Mouse (Mus musculus) forebrain, embryonic 16.5 days (tissue): ENCODE measurements at regions not wholly inside any gene's neighbourhood (a gene's known extent, or its start where the extent isn't known, plus 50 kb on each side); places are given as distances from the start of the nearest gene placed in this dataset.

Experiments
- ATAC-seq: fragments of 200-750 bp; cut with Nextera tagmentation; 2 replicates; pipeline ENCODE4 v1.8.0; 2017; ENCODE audit warnings: mild to moderate bottlenecking, moderate library complexity
- H3K27ac ChIP-seq: fragments of 300-500 bp; sonication (generic); 2 replicates; pipeline ENCODE4 v1.5.1; 2014; ENCODE audit warnings: low read length, control low read depth
- H3K27me3 ChIP-seq: fragments of 300-500 bp; sonication (generic); replicated peaks from 2 replicates; pipeline ENCODE4 v1.6.1; 2014; ENCODE audit warnings: low read length; ENCODE audit not compliant: control insufficient read depth, insufficient read depth
- H3K36me3 ChIP-seq: fragments of 300-500 bp; sonication (generic); 2 replicates; pipeline ENCODE4 v1.6.1; 2014; ENCODE audit not compliant: control insufficient read depth, insufficient read depth
- H3K4me1 ChIP-seq: fragments of 300-500 bp; sonication (generic); replicated peaks from 2 replicates; pipeline ENCODE4 v1.6.1; 2014; ENCODE audit warnings: low read length; ENCODE audit not compliant: control insufficient read depth, insufficient read depth
- H3K4me2 ChIP-seq: fragments of 300-500 bp; sonication (generic); 2 replicates; pipeline ENCODE4 v1.6.1; 2014; ENCODE audit warnings: mild to moderate bottlenecking, low read length, control low read depth
- H3K4me3 ChIP-seq: fragments of 300-500 bp; sonication (generic); replicated peaks from 2 replicates; pipeline ENCODE4 v1.5.1; 2014; ENCODE audit warnings: mild to moderate bottlenecking, low read length, control low read depth
- H3K9ac ChIP-seq: fragments of 300-500 bp; sonication (generic); replicated peaks from 2 replicates; pipeline ENCODE4 v1.6.1; 2014; ENCODE audit warnings: low read depth, low read length, control low read depth
- H3K9me3 ChIP-seq: fragments of 300-500 bp; sonication (generic); 2 replicates; pipeline ENCODE4 v1.6.1; 2016; ENCODE audit warnings: low read length; ENCODE audit not compliant: control insufficient read depth
- WGBS: fragments of 180-500 bp; shearing (Covaris S2); extraction: QIAGEN DNeasy Blood & Tissue Kit; methylation state at CpG from one replicate; pipeline ENCODE4 v1.1.7; 2014; 5-methylcytosine and 5-hydroxymethylcytosine counted together

DNA sequence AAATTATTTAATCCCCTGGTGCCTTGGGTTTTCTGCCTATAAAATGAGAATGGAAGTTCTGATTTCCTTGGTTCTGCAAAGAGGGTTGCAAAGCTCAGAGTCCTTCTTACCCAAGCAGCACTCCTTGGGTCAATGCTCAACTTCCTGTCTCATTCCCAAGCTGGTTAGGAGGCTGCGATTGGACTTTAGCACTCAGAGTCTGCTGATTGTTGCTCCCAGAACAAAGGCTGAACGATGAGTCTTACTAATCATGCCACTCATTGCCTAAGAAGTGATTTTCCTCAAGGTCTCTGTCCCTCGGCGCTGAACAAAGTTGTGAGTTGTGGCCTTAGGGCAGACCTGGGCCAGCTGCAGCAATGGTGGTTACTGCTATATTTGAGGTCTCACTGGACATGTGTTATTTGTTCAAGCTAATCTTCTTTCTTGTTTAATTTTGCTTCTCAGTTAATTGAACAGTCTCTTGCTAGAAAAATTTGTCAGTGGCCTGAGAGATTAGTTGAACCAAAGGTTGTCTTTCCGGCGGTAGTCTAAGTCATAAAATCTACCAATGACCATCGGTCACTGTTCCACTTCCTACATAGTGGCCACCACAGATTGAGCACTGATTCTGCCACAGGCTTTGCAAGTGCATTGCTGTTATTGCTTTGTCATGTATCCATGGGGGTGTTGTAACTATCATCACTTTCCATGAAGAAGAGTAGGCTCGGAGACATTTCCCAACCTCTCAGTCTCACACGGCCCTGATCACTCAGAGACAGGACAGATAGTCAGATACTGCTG lies 101.2 kb upstream of the Gm15217 start:
- no peak for ATAC-seq
- Histone ChIP-seq H3K4me1 (no peaks in the 10 kb centered on the region), H3K36me3 (no peaks in the 10 kb centered on the region), H3K4me3 (no peak overlapping the region), H3K27me3 (no peaks in the 10 kb centered on the region), H3K4me2 (no peak overlapping the region), H3K9ac (no peak overlapping the region), H3K9me3 (no peaks in the 10 kb centered on the region), H3K27ac (no peak overlapping the region)
- whole genome bisulfite sequencing = 88% methylated on average over 9 of the region's 9 CpGs

DNA sequence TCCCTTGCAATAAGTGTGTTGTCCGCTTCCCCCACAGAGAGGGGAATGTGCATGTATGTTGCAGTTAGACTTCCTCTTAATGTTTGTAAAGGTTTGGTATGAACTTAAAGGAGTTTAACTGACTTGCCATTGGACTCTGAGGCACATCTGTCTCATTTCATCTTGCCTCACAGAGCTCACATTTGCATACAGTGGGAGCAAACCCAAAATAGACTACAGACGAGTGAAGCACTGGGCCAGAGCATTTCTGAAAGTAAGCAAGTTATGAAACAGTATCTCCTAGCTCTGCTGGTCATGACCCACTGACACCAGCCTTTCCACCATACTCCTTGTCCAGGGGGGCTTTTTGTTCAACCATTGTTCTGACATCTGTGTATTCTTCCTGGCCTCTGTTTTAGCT lies 86.8 kb upstream of the Gm15217 start:
- no peaks in the 10 kb centered on the region for H3K4me1 ChIP-seq
- 63% methylated on average over 2 of the region's 2 CpGs for WGBS

DNA sequence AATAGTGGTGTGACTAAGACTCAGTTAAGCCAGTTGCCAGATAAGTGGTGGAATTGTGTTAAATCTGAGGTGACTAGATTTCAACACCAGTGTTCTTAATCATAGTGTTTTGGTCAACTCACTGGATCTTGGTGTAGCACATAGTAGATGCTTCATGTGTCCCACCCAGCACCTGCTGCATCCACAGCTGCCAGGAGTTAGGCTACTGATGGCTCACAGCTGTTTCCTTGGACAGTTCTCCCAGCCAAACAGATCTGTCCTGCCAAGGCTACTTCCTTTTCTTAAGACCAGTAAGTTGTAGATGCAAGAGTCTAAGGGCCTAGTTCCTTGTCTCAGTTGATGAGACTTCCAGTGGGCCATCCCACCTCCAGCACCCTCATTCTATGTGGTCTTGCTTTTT lies 82.9 kb upstream of the Gm15217 start:
- Histone ChIP-seq H3K36me3 (no peaks in the 10 kb centered on the region), H3K9me3 (no peaks in the 10 kb centered on the region), H3K4me3 (no peak overlapping the region), H3K4me2 (no peak overlapping the region), H3K9ac (no peak overlapping the region), H3K27me3 (no peaks in the 10 kb centered on the region), H3K27ac (no peak overlapping the region), H3K4me1 (no peaks in the 10 kb centered on the region)
- no peak for ATAC-seq

More for the DNA sequence above, 86.8 kb upstream of the Gm15217 start:
- H3K27me3 ChIP-seq = no peaks in the 10 kb centered on the region
- no peak for ATAC-seq
- H3K9me3 ChIP-seq = no peaks in the 10 kb centered on the region
- no peak overlapping the region for H3K9ac ChIP-seq
- no peak overlapping the region for H3K4me3 ChIP-seq
- H3K27ac ChIP-seq = no peak overlapping the region
- H3K4me2 ChIP-seq = no peak overlapping the region
- no peaks in the 10 kb centered on the region for H3K36me3 ChIP-seq

DNA sequence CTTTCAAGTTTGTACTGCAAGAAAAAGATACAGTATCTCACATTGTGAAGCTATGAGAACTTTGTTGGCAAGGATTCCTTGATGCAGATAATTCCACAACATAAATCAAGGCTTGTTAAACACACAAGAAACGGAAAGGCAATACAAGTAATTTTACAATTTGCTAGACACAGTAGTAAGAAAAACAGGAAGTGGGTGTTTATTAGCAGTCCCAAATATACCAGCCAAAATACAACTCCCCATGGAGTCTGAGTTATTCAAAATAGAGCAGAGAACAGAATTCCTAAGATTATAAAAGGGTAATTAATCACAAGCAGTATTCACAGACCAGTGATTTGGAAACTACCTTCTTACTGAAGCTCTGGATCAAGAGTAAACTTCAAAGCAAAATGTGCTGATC lies 78.7 kb upstream of the Gm15217 start:
- Histone ChIP-seq H3K9ac (no peak overlapping the region), H3K4me1 (no peaks in the 10 kb centered on the region), H3K9me3 (no peaks in the 10 kb centered on the region), H3K4me2 (no peak overlapping the region), H3K27me3 (no peaks in the 10 kb centered on the region), H3K4me3 (no peak overlapping the region), H3K27ac (no peak overlapping the region), H3K36me3 (no peaks in the 10 kb centered on the region)
- 71% methylated on average over 1 of the region's 1 CpGs for WGBS
- ATAC-seq = no peak

DNA sequence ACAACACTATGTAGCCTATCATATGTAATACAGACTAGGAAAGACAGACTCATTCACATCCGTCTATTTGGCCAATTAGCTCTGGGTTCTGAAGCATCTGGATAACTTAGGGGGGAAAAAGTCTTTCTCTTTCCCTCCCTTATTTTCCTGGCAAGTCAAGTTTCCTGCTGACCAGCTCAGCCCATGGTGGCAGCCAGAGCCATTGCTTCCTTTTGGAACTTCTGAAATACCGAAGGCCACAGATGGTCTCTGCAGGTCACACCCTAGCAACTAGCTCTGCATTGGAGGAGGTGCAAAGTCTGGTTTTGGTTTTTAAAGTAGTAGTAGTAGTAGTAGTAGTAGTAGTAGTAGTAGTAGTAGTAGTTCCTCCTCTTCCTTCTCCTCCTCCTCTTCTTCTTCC lies 76.6 kb upstream of the Gm15217 start:
- H3K4me2 ChIP-seq = no peak overlapping the region
- H3K36me3 ChIP-seq = no peaks in the 10 kb centered on the region
- ATAC-seq = no peak
- 96% methylated on average over 2 of the region's 2 CpGs for WGBS
- no peaks in the 10 kb centered on the region for H3K9me3 ChIP-seq
- no peaks in the 10 kb centered on the region for H3K4me1 ChIP-seq
- H3K9ac ChIP-seq = no peak overlapping the region
- no peaks in the 10 kb centered on the region for H3K27me3 ChIP-seq
- no peak overlapping the region for H3K27ac ChIP-seq
- no peak overlapping the region for H3K4me3 ChIP-seq

DNA sequence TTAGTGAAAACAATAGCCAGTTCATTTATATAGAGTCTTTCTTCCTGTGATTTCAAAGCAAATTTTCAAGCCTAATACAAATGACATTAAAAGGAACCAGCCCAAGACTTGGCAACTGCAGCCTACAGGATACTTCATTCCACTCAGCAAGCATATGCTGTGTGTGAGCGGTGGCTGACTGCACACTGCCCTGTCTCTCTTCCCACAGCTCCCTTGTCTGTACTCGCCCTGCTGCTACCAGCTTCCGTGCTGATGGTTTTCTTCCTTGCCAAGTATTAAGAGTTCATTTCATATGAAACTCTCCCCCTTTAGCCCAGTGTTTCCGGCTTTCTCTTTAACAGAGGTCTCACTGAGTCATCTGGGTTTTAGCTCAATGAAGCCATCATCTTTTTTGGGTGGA lies 73.9 kb upstream of the Gm15217 start:
- WGBS = 71% methylated on average over 4 of the region's 4 CpGs
- no peak for ATAC-seq

DNA sequence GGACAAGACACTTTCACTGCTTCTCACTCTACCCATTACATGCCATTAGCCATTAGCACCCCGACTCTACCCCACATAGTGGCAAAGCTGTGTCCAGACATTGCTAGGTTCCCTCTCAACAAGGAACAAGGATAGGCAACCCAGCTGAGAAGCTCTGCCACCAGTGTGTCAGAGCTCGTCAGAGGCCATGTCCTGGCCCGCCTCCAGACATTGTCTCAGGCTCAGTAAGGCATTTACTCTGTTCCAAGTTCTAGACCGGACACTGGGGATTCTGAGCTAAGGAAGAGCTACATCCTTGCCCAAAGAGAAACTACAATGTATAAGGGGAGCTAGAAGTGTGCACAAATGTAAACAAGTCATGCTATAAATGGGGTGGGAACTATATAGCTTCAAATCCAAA lies 66.2 kb upstream of the Gm15217 start:
- no peak overlapping the region for H3K4me3 ChIP-seq
- no peak overlapping the region for H3K9ac ChIP-seq
- H3K27ac ChIP-seq = no peak overlapping the region
- 77% methylated on average over 4 of the region's 4 CpGs for WGBS
- no peaks in the 10 kb centered on the region for H3K27me3 ChIP-seq
- H3K4me1 ChIP-seq = no peaks in the 10 kb centered on the region
- H3K36me3 ChIP-seq = no peaks in the 10 kb centered on the region
- ATAC-seq = no peak
- no peak overlapping the region for H3K4me2 ChIP-seq
- no peaks in the 10 kb centered on the region for H3K9me3 ChIP-seq

More for the DNA sequence above, 73.9 kb upstream of the Gm15217 start:
- H3K9me3 ChIP-seq = no peaks in the 10 kb centered on the region
- no peaks in the 10 kb centered on the region for H3K27me3 ChIP-seq
- no peak overlapping the region for H3K27ac ChIP-seq
- H3K4me3 ChIP-seq = no peak overlapping the region
- no peaks in the 10 kb centered on the region for H3K4me1 ChIP-seq
- H3K4me2 ChIP-seq = no peak overlapping the region
- no peaks in the 10 kb centered on the region for H3K36me3 ChIP-seq
- H3K9ac ChIP-seq = no peak overlapping the region

DNA sequence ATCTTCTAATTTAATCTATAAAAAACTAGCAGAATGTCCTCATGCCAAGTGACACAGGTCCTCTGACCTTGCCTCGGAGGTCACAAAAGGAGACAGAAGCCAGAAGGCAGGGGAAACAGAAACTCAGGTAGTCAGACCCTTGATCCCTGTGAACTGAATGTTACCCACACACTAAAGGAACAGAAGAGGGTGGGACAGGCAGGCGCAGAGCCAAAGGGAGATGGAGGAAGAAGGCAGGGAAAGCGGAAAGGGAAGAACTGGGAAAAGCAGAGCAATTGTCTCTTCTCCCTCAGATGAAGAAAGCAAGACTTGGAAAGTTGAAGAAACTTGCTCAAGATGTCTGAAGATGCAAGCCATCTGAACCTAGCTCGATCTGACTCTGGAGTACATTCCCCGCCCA lies 62.7 kb upstream of the Gm15217 start:
- no peaks in the 10 kb centered on the region for H3K4me1 ChIP-seq
- 91% methylated on average over 5 of the region's 5 CpGs for WGBS
- no peak overlapping the region for H3K27ac ChIP-seq
- no peak for ATAC-seq
- H3K36me3 ChIP-seq = no peaks in the 10 kb centered on the region
- H3K4me2 ChIP-seq = no peak overlapping the region
- no peak overlapping the region for H3K4me3 ChIP-seq
- H3K9ac ChIP-seq = no peak overlapping the region
- H3K27me3 ChIP-seq = no peaks in the 10 kb centered on the region
- no peaks in the 10 kb centered on the region for H3K9me3 ChIP-seq

DNA sequence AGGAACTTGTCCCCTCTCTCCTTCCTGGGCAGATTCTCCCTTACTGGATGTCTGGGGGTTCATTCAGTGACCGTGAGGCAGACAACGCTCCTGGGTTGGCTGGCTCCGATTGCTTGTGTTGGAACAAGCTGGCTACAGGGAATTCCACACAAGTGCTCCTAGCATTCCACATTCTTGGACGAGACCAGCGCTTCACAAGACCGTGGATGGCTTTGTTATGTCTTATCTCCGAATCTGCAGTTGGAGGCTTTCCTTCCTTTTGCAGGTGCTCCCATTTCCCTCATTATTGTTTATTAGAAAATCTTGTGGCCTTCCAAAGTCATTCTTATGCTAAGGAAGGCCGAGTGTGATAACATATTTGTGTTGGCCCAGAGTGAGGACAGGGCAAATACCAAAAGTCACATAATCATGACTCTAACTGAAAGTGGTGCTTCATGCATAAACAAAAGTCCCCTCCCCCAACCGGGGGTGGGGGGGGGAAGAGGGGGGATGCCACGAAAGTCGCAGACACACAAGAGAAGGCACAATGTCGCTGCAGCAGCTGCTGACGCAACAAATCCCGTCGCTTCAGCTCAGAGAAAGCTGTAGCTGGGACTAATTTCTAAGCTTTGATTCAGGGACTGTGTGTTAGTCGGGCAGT lies 61.7 kb upstream of the Gm15217 start:
- no peaks in the 10 kb centered on the region for H3K36me3 ChIP-seq
- 72% methylated on average over 16 of the region's 16 CpGs for WGBS
- ATAC-seq = no peak
- H3K27ac ChIP-seq = no peak overlapping the region
- H3K4me3 ChIP-seq = no peak overlapping the region
- no peaks in the 10 kb centered on the region for H3K27me3 ChIP-seq
- H3K9me3 ChIP-seq = no peaks in the 10 kb centered on the region
- no peak overlapping the region for H3K9ac ChIP-seq
- H3K4me1 ChIP-seq = no peaks in the 10 kb centered on the region
- H3K4me2 ChIP-seq = no peak overlapping the region
